Mouse (Mus musculus): ENCODE results near the gene Parl. TPM values are rescaled to one million over a fixed set of nuclear protein-coding genes. Genes with fewer than 3 reads are reported as not detected.

Parl gene
- 10 to 100 TPM; 71.3 to 96.9 TPM for polyA plus RNA-seq (2017; shearing (Covaris generic))

GRCm38 (mm10) chr16:20301770-20302649 is at the start of gene Parl:
Gene Parl (minus strand): TSS chr16:20302387.

DNA sequence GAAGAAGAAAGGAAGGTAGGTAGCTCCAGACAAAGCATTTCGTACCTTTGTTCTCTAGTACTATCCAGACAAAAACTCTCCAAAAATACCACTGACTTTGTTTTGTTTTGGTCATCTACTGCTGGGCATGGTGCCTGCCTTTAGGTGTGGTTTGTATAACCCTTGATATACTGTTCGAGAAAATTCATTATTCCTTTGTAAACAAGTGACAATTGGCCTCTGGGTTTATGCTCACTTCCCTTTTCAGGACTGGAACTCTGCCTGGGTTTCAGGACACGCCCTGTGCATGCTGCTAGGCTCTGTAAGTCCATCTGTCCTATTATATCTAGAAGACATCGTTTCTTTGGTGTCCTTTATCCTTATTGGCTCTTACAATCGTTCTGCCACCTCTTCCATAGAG is 23.1 kb upstream of the Parl start, which contains the start of gene Cyp2ab1:
Gene Cyp2ab1 (minus strand): TSS at position 119 of the 400 bp plus-strand sequence.

GRCm38 (mm10) chr16:20240468-20241414 is 61.4 kb downstream of the Parl start, which contains the start of gene Map6d1:
Gene Map6d1 (minus strand): TSS chr16:20241358.

Other genes starting within 250 kb of the Parl start
- gene Klhl24, start 204.8 kb downstream of the Parl start, polyA plus RNA-seq (2017; shearing (Covaris generic)), result 10 to 100 TPM; 39.4 to 44.4 TPM
- 10 to 100 TPM; 12.9 to 15.7 TPM for gene Yeats2, start 161.3 kb downstream of the Parl start, polyA plus RNA-seq (2017; shearing (Covaris generic))
- under 1 TPM in 1 of 2 experiments, not detected in 1; 0.16 TPM for gene Map6d1, start 61.0 kb downstream of the Parl start, polyA plus RNA-seq (2017; shearing (Covaris generic))
- gene Cyp2ab1, start 23.0 kb upstream of the Parl start, polyA plus RNA-seq (2017; shearing (Covaris generic)), result not detected
- 10 to 100 TPM; 16.2 to 19.3 TPM for gene Abcc5, start 124.0 kb upstream of the Parl start, polyA plus RNA-seq (2017; shearing (Covaris generic))
- 10 to 100 TPM; 73.2 to 74.0 TPM for gene Eif2b5, start 196.4 kb upstream of the Parl start, polyA plus RNA-seq (2017; shearing (Covaris generic))
- gene Dvl3, start 214.6 kb upstream of the Parl start, polyA plus RNA-seq (2017; shearing (Covaris generic)), result 10 to 100 TPM; 20.9 to 22.7 TPM
- gene Ap2m1, start 233.1 kb upstream of the Parl start, polyA plus RNA-seq (2017; shearing (Covaris generic)), result 100 to 1,000 TPM; 411 to 418 TPM
- gene Abcf3, start 246.2 kb upstream of the Parl start, polyA plus RNA-seq (2017; shearing (Covaris generic)), result 10 to 100 TPM; 49.6 to 52.3 TPM